Mouse (Mus musculus): Measurements from ENCODE around the gene Pnpla3. TPM values are rescaled to one million over a fixed set of nuclear protein-coding genes. Genes with fewer than 3 reads are reported as not detected.
A peak's percentile ranks its signal among the peaks of the same experiment; 100 is the strongest.

Pnpla3 gene
- polyA plus RNA-seq, 1 experiment from 2014 or later: not detected

DNA sequence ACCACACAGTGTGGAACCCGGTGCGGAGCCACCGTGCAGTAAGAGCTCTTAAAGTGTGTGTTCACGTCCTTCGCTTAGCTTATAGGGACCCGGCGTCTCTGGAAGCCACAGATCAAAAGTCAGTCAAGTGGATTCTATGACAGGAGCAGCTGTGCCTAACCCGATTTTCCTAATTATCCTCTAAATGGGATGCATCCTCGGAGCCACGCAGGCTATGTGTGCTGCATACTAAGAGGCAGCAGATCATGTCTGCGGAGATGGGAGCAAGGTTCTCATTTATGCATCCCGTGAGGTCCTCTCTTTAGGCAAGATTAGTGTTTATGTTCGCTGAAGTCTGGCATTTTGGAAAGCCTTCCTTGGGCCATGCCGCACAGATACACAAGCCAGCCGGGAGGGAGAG, 59.3 kb downstream of the Pnpla3 start:
- Histone ChIP-seq H3K27ac (replicated peaks; ENCODE audit: low read depth, low read length) (no peak overlapping the region), H3K9me3 (ENCODE audit: control insufficient read depth, low read length) (no peaks in the 10 kb centered on the region), H3K4me3 (ENCODE audit: low read depth, low read length) (no peak overlapping the region), H3K36me3 (ENCODE audit: control insufficient read depth, insufficient read depth, low read length) (no peaks in the 10 kb centered on the region), H3K4me2 (ENCODE audit: low read depth, severe bottlenecking) (no peak overlapping the region), H3K27me3 (ENCODE audit: control insufficient read depth, insufficient read depth, low read length) (no peaks in the 10 kb centered on the region), H3K4me1 (ENCODE audit: control insufficient read depth, insufficient read depth, low read length) (peaks cover 23% of the 10 kb centered on the region), H3K9ac (ENCODE audit: low read length) (no peak overlapping the region)
- no peak for ATAC-seq (ENCODE audit: insufficient number of reproducible peaks, low FRiP score, low TSS enrichment, low read depth)
- WGBS: 84% methylated on average over 15 of the region's 15 CpGs
- DNase-seq (ENCODE audit: low spot score): no peak

DNA sequence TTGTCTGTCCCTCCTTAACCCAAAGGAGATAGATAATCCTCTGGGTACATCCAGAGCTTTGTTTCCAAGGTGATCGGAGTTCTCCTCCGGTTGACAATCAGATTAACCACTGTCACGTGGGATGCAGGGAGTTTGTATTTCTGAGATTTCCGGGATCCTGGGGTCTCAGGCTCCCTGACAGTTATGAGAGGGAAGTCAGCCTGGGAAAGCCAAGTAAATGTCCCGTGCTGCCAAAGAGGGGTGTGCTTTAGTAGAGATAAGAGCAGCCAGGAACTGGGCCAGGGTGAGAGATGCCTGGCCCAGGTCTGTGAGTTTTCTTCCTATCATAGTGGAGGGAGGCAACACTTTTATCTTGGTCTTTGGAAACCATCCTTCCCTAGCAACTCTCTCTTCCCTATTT, 63.0 kb downstream of the Pnpla3 start:
- H3K4me3 ChIP-seq (ENCODE audit: low read depth, low read length): no peak overlapping the region
- H3K4me1 ChIP-seq (ENCODE audit: control insufficient read depth, insufficient read depth, low read length): peaks cover 19% of the 10 kb centered on the region
- 16% methylated on average over 5 of the region's 5 CpGs for WGBS
- peak overlapping the region; percentile 62 for H3K4me2 ChIP-seq (ENCODE audit: low read depth, severe bottlenecking)
- no peaks in the 10 kb centered on the region for H3K9me3 ChIP-seq (ENCODE audit: control insufficient read depth, low read length)
- no peak overlapping the region; the same call in 1 of the 2 replicates for H3K9ac ChIP-seq (ENCODE audit: low read length)
- no peaks in the 10 kb centered on the region for H3K27me3 ChIP-seq (ENCODE audit: control insufficient read depth, insufficient read depth, low read length)
- ATAC-seq (ENCODE audit: insufficient number of reproducible peaks, low FRiP score, low TSS enrichment, low read depth) (no peak), DNase-seq (ENCODE audit: low spot score) (no peak)
- H3K27ac ChIP-seq (replicated peaks; ENCODE audit: low read depth, low read length): no peak overlapping the region
- no peaks in the 10 kb centered on the region for H3K36me3 ChIP-seq (ENCODE audit: control insufficient read depth, insufficient read depth, low read length)

DNA sequence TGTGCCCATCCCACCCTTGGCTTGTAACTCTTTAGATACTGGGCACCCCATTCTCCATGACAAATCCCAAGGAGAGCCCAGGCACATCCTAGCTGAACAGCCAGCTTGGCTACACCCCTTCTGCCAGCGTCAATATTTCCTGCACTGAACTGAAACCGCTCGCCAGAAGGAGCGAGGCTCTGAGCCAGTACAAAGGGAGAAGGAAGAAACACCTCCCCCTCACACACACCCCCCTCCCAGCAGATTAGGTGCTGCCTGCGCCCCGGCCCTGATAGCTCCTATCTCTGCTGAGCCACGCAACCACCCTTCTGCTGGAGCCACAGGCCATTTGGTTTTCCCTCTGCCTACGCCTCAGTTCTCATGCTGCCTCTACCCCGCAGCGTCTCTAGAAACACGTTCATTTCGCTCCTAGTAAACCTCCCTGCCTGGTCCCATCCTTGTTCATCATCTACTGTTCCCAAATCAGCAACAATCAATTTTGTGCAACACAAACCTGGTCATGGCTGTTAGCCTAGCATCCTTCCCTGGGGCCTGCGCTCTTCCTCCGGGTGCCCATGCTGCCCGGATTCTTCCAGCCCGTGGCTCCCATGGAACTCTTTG, 63.6 kb downstream of the Pnpla3 start:
- no peaks in the 10 kb centered on the region for H3K9me3 ChIP-seq (ENCODE audit: control insufficient read depth, low read length)
- WGBS: 5% methylated on average over 16 of the region's 16 CpGs
- no peak overlapping the region for H3K27ac ChIP-seq (replicated peaks; ENCODE audit: low read depth, low read length)
- no peaks in the 10 kb centered on the region for H3K27me3 ChIP-seq (ENCODE audit: control insufficient read depth, insufficient read depth, low read length)
- peak overlapping the region; percentile 17 for H3K9ac ChIP-seq (ENCODE audit: low read length)
- peak overlapping the region; percentile 62 for H3K4me2 ChIP-seq (ENCODE audit: low read depth, severe bottlenecking)
- peak overlapping the region; percentile 52 for H3K4me3 ChIP-seq (ENCODE audit: low read depth, low read length)
- H3K36me3 ChIP-seq (ENCODE audit: control insufficient read depth, insufficient read depth, low read length): no peaks in the 10 kb centered on the region
- no peak for ATAC-seq (ENCODE audit: insufficient number of reproducible peaks, low FRiP score, low TSS enrichment, low read depth)
- DNase-seq (ENCODE audit: low spot score): peak; percentile 42
- H3K4me1 ChIP-seq (ENCODE audit: control insufficient read depth, insufficient read depth, low read length): peaks cover 19% of the 10 kb centered on the region

DNA sequence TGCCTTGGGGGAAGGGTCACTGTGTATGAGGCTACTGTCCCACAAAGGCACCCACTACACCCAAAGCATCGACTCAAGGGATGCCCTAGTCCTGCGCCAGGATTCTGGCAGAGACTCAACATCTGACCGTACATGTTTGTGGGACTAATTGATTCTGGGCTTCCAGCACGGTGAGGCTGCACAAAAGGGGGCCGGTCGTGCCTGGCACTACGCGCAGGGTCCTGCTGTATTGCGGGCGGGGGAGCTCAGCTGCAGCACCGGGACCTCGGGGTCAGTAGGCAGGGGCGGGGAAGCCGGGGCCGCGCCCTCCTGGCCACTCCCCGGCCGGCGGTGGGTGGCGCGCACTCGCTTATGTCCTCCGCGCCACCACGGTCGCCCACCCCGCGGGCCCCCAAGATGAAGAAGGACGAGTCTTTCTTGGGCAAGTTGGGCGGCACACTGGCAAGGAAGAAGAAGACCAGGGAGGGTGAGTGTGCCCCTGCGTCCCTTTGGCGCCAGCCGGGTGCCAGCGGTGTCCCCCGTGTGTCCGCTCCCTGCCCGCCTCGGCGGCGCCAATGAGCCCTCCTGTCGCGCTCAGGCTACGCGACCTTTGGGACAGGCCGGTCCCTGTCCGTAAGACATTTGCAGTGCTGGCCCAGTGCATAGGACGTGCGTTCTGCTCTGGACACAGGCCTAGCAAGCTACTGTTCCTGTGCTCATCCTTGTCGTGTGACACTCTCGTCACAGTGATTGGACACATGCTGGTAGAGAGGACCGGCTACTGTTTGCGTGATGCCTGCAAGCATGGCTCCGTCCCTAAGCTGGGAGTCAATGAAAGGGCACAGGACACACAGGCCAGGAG, 64.3 kb downstream of the Pnpla3 start, which contains the start of gene Parvb:
Gene Parvb (plus strand): TSS at position 323 of the 841 bp plus-strand sequence.
- Histone ChIP-seq H3K27ac (replicated peaks; ENCODE audit: low read depth, low read length) (no peak within 1 kb of the TSS), H3K4me2 (ENCODE audit: low read depth, severe bottlenecking) (peak within 1 kb of the TSS; percentile 62), H3K4me1 (ENCODE audit: control insufficient read depth, insufficient read depth, low read length) (peaks cover 19% of the 10 kb centered on the region), H3K36me3 (ENCODE audit: control insufficient read depth, insufficient read depth, low read length) (no peaks in the 10 kb centered on the region), H3K4me3 (ENCODE audit: low read depth, low read length) (peak within 1 kb of the TSS; percentile 52), H3K9ac (ENCODE audit: low read length) (peak within 1 kb of the TSS; percentile 17), H3K9me3 (ENCODE audit: control insufficient read depth, low read length) (no peaks in the 10 kb centered on the region), H3K27me3 (ENCODE audit: control insufficient read depth, insufficient read depth, low read length) (no peaks in the 10 kb centered on the region)
- under 1% methylated on average over 53 of the region's 53 CpGs for WGBS
- ATAC-seq (ENCODE audit: insufficient number of reproducible peaks, low FRiP score, low TSS enrichment, low read depth) (peak; percentile 73), DNase-seq (ENCODE audit: low spot score) (peak; percentile 74)

DNA sequence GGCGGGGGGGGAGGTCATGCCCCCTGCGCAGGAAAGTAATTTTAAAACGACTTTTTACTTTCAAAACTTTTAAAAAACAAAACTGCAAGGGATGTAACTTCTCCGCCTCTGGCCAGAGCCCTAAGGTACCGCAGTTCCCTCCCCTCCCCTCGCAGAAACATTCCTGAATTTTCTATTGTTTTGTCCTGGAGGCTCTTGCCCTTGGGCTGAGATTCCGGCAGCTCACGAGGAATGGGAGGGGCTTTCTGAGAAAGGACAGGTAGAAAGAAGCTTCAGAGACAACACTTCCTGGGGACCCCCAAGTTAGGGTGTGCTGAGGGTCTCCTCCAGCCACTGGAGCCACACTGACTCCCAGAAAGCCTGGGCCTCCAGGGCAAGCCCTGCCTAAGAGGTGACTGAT, 65.0 kb downstream of the Pnpla3 start:
- Histone ChIP-seq H3K4me3 (ENCODE audit: low read depth, low read length) (peak overlapping the region; percentile 52), H3K36me3 (ENCODE audit: control insufficient read depth, insufficient read depth, low read length) (no peaks in the 10 kb centered on the region), H3K27ac (replicated peaks; ENCODE audit: low read depth, low read length) (no peak overlapping the region), H3K9me3 (ENCODE audit: control insufficient read depth, low read length) (no peaks in the 10 kb centered on the region), H3K4me2 (ENCODE audit: low read depth, severe bottlenecking) (peak overlapping the region; percentile 62), H3K4me1 (ENCODE audit: control insufficient read depth, insufficient read depth, low read length) (peaks cover 19% of the 10 kb centered on the region), H3K27me3 (ENCODE audit: control insufficient read depth, insufficient read depth, low read length) (no peaks in the 10 kb centered on the region), H3K9ac (ENCODE audit: low read length) (no peak overlapping the region)
- no peak for ATAC-seq (ENCODE audit: insufficient number of reproducible peaks, low FRiP score, low TSS enrichment, low read depth)
- whole genome bisulfite sequencing: 3% methylated on average over 8 of the region's 8 CpGs
- no peak for DNase-seq (ENCODE audit: low spot score)

DNA sequence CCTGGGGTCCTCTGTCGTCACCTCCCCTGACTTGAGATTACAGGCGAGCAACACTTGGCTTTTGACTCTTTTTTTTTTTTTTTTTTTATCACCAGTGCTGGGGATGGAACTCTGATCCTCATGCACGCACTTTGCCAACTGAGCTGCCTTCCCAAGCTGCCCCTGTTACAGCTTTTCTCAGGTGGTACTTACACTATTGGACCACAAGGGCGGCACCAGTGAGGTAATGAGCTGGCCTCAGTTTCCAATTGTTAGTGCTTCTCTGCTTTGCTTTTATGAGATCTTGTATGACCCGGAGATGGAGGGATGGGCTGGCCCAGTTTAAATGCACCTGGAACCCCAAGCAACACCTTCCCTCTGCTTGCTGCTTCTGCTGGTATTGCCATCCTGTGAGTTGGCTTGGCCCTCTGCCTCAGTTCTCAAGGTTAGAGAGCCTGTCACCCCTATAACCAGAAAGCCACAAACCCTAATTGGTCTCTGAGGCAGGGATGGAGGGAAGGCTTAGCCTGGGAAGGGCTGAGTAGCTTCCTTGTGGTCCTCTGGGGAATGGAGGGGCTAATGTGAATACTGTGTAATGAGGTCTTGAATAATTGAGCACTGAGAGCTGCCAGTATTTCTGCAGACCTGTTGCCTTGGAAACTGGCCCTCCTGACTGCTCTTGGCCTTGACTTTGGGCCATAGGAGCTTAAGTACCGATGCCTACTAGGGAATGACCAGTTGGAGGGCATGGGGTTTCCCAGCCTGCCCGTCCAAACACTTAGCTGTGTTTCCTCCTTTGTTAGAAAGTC, 67.4 kb downstream of the Pnpla3 start:
- no peak overlapping the region for H3K4me3 ChIP-seq (ENCODE audit: low read depth, low read length)
- H3K9ac ChIP-seq (ENCODE audit: low read length): no peak overlapping the region
- H3K4me1 ChIP-seq (ENCODE audit: control insufficient read depth, insufficient read depth, low read length): peaks cover 34% of the 10 kb centered on the region
- no peak for DNase-seq (ENCODE audit: low spot score)
- no peak for ATAC-seq (ENCODE audit: insufficient number of reproducible peaks, low FRiP score, low TSS enrichment, low read depth)
- H3K27ac ChIP-seq (replicated peaks; ENCODE audit: low read depth, low read length): no peak overlapping the region
- H3K36me3 ChIP-seq (ENCODE audit: control insufficient read depth, insufficient read depth, low read length): no peaks in the 10 kb centered on the region
- H3K9me3 ChIP-seq (ENCODE audit: control insufficient read depth, low read length): no peaks in the 10 kb centered on the region
- H3K27me3 ChIP-seq (ENCODE audit: control insufficient read depth, insufficient read depth, low read length): no peaks in the 10 kb centered on the region
- no peak overlapping the region for H3K4me2 ChIP-seq (ENCODE audit: low read depth, severe bottlenecking)
- WGBS: 85% methylated on average over 7 of the region's 7 CpGs

DNA sequence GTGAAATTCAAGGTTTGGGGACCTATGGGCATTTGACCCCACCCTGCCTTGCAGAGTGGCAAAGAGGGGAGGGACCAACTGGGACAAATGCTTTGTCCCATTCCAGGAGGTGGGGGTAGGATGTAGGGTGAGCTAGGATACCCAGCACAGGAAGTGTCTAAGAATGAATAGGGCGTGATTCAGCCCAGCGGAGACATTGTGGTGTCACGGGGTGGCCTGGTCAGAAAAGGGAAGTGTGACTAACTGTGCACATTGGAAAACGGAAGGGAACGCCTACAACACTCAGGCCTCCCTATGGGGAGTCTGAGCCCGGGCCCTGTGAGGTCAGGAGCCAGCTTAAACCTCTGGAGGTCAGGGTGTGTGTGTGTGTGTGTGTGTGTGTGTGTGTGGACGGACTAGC, 68.0 kb downstream of the Pnpla3 start:
- WGBS: 93% methylated on average over 7 of the region's 7 CpGs
- DNase-seq (ENCODE audit: low spot score): no peak
- H3K4me2 ChIP-seq (ENCODE audit: low read depth, severe bottlenecking): no peak overlapping the region
- H3K4me3 ChIP-seq (ENCODE audit: low read depth, low read length): no peak overlapping the region
- H3K36me3 ChIP-seq (ENCODE audit: control insufficient read depth, insufficient read depth, low read length): no peaks in the 10 kb centered on the region
- no peaks in the 10 kb centered on the region for H3K9me3 ChIP-seq (ENCODE audit: control insufficient read depth, low read length)
- H3K27me3 ChIP-seq (ENCODE audit: control insufficient read depth, insufficient read depth, low read length): no peaks in the 10 kb centered on the region
- no peak overlapping the region for H3K9ac ChIP-seq (ENCODE audit: low read length)
- H3K4me1 ChIP-seq (ENCODE audit: control insufficient read depth, insufficient read depth, low read length): peaks cover 33% of the 10 kb centered on the region
- H3K27ac ChIP-seq (replicated peaks; ENCODE audit: low read depth, low read length): no peak overlapping the region
- ATAC-seq (ENCODE audit: insufficient number of reproducible peaks, low FRiP score, low TSS enrichment, low read depth): no peak

All from limb, embryonic 11.5 days (tissue).